Mouse (Mus musculus) myocyte (in vitro differentiated cells): ENCODE data around the gene Chd9.

Experiments
- E2F4 ChIP-seq: IDR thresholded peaks from one replicate; pipeline ENCODE4 v1.6.1; 2011; ENCODE audit warnings: mild to moderate bottlenecking, control low read depth, moderate library complexity; ENCODE audit not compliant: insufficient read depth
- MAX ChIP-seq: IDR thresholded peaks from one replicate; pipeline ENCODE4 v1.6.1; 2011; ENCODE audit warnings: low read depth, mild to moderate bottlenecking, control low read depth
- MYOD1 ChIP-seq, 3 experiments: IDR thresholded peaks; one replicate each; pipeline ENCODE4 v1.6.1; 2011; ENCODE audit warnings: control low read depth in 2 of 3, low read depth in 2 of 3, mild to moderate bottlenecking in 2 of 3, moderate library complexity in 1 of 3; ENCODE audit not compliant: insufficient read length in 2 of 3, control insufficient read depth in 1 of 3
- MYOG ChIP-seq, 3 experiments: IDR thresholded peaks; one replicate each; pipeline ENCODE4 v1.6.1; 2011; ENCODE audit warnings: control low read depth in 2 of 3, low read depth in 2 of 3, mild to moderate bottlenecking in 2 of 3; ENCODE audit not compliant: insufficient read length in 2 of 3, control insufficient read depth in 1 of 3, insufficient read depth in 1 of 3
- POLR2A ChIP-seq: IDR thresholded peaks from one replicate; pipeline ENCODE4 v1.6.1; 2011; ENCODE audit warnings: low read depth, mild to moderate bottlenecking, control low read depth, moderate library complexity; ENCODE audit not compliant: insufficient read length
- POLR2AphosphoS2 ChIP-seq: IDR thresholded peaks from one replicate; pipeline ENCODE4 v1.6.1; 2011; ENCODE audit warnings: low read depth, control low read depth; ENCODE audit not compliant: insufficient read length
- REST ChIP-seq: IDR thresholded peaks from one replicate; pipeline ENCODE4 v1.6.1; 2011; ENCODE audit warnings: mild to moderate bottlenecking, control low read depth, moderate library complexity; ENCODE audit not compliant: insufficient read depth, insufficient read length
- SRF ChIP-seq: IDR thresholded peaks from one replicate; pipeline ENCODE4 v1.6.1; 2011; ENCODE audit warnings: low read depth; ENCODE audit not compliant: control insufficient read depth, insufficient read length
- TCF12 ChIP-seq: IDR thresholded peaks from one replicate; pipeline ENCODE4 v1.6.1; 2011; ENCODE audit warnings: mild to moderate bottlenecking, control low read depth; ENCODE audit not compliant: poor library complexity, insufficient read depth, severe bottlenecking
- USF1 ChIP-seq: IDR thresholded peaks from one replicate; pipeline ENCODE4 v1.6.1; 2011; ENCODE audit warnings: low read depth, mild to moderate bottlenecking, control low read depth, moderate library complexity

DNA sequence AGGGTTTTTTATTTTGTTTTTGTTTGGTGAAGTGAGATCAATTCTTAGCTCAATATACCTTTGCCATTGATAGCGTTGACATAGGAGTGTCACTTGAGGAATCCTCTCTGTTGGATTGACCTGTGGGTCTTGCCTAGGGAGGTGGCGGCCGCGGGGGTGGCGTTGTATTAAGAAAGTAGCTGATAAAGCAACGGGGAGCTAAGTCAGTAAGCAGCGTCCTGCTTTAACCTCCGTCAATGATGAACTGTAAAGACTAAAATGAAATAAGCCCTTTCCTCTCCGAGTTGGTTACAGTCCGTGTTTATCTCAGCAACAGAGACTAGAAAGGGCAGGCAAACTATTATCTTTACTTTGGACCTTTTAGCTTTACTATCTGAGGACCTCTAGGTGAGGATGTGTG lies 241.3 kb downstream of the Chd9 start:
- TF ChIP-seq USF1 (no peak), POLR2A (no peak), E2F4 (no peak), MAX (no peak), TCF12 (no peak), REST (no peak), MYOG (IDR thresholded peaks at IDR 0.05; ENCODE audit: control insufficient read depth in 1 of 3, insufficient read depth in 1 of 3, insufficient read length in 2 of 3, low read depth in 2 of 3) (no peak), POLR2AphosphoS2 (no peak), MYOD1 (IDR thresholded peaks at IDR 0.05; ENCODE audit: control insufficient read depth in 1 of 3, insufficient read length in 2 of 3, low read depth in 2 of 3) (no peak), SRF (no peak)
